7 mouse cellular contexts compared by ENCODE assay signal in genomic region chr5:120588569-120589094, GRCm38 (mm10). TPM values are rescaled to one million over a fixed set of nuclear protein-coding genes. Genes with fewer than 3 reads are reported as not detected.
A peak's percentile ranks its signal among the peaks of the same experiment; 100 is the strongest.
DNase-seq lines count a peak whose midpoint lies in the region; ATAC-seq lines count a peak whose summit lies in the region.

Gene Tpcn1 (minus strand): TSS chr5:120588673.
Gene Iqcd (plus strand): TSS chr5:120589016.

- peak within 1 kb of the TSS; percentile 77 for H3K27ac ChIP-seq in intestine, embryonic 15.5 days
- peak within 1 kb of the TSS; percentile 88 for H3K27ac ChIP-seq in midbrain, embryonic 10.5 days (replicated peaks)

- peak; percentile 98 for ATAC-seq in intestine, embryonic 15.5 days

- H3K9ac ChIP-seq in intestine, embryonic 15.5 days: peak within 1 kb of the TSS; percentile 83

- peaks cover 31% of the 10 kb centered on the region for H3K4me1 ChIP-seq in intestine, embryonic 15.5 days (replicated peaks)
- H3K4me1 ChIP-seq in midbrain, embryonic 10.5 days: peaks cover 45% of the 10 kb centered on the region

- DNase-seq in adrenal gland, adult (ENCODE audit: inconsistent age in 2 of 2, low spot score in 1 of 2): peak; percentile 99
- peak; percentile 100 for DNase-seq in embryo, embryonic 10.5 days (ENCODE audit: low spot score)
- DNase-seq in gastrocnemius, postnatal 25 days: peak; percentile 99
- peak; percentile 99 to 100 for DNase-seq in left cerebral cortex, postnatal 25 days (ENCODE audit: low spot score in 2 of 2)
- peak; percentile 99 for DNase-seq in midbrain, embryonic 10.5 days (ENCODE audit: low spot score)
- DNase-seq in right cerebral cortex, postnatal 4 days: peak; percentile 99

- peak within 1 kb of the TSS; percentile 90 for H3K4me3 ChIP-seq in intestine, embryonic 15.5 days (replicated peaks)
- peak within 1 kb of the TSS; percentile 75 for H3K4me3 ChIP-seq in midbrain, embryonic 10.5 days

- WGBS in intestine, embryonic 15.5 days: under 1% methylated on average over 35 of the region's 35 CpGs
- WGBS in midbrain, embryonic 10.5 days: under 1% methylated on average over 35 of the region's 35 CpGs

- peaks cover 2% of the 10 kb centered on the region; the same call in 1 of the 2 replicates for H3K36me3 ChIP-seq in intestine, embryonic 15.5 days
- peaks cover 13% of the 10 kb centered on the region for H3K36me3 ChIP-seq in midbrain, embryonic 10.5 days

- intact Hi-C loops in left cerebral cortex, postnatal 25 days (cut with DNase I): loop anchor here (1.0 to 5.0 kb wide), 2 partner anchors 28 to 86 kb away; partner anchors contain the start of gene Plbd2

- H3K4me2 ChIP-seq in intestine, embryonic 15.5 days (replicated peaks): peak within 1 kb of the TSS; percentile 82

- H3K9me3 ChIP-seq in intestine, embryonic 15.5 days: no peaks in the 10 kb centered on the region
- H3K9me3 ChIP-seq in midbrain, embryonic 10.5 days (replicated peaks): no peaks in the 10 kb centered on the region

- no peaks in the 10 kb centered on the region for H3K27me3 ChIP-seq in intestine, embryonic 15.5 days (replicated peaks)
- peaks cover 18% of the 10 kb centered on the region for H3K27me3 ChIP-seq in midbrain, embryonic 10.5 days (ENCODE audit: low read depth, poor library complexity, severe bottlenecking)

RNA-seq across cellular contexts. Expression of gene Tpcn1, which starts in this region (rescaled TPM):
- total RNA-seq in gastrocnemius, postnatal 25 days (2021): 10 to 100 TPM; 44.3 to 48.3 TPM
- 25.3 and 26.8 TPM in 2 replicates for polyA plus RNA-seq in intestine, embryonic 15.5 days (2015; fragmentation: Nextera tagmentation; extraction: Ambion mirVana)
- 10 to 100 TPM; 33.9 to 39.4 TPM for total RNA-seq in left cerebral cortex, postnatal 25 days (2021)
- 10.3 and 11.1 TPM in 2 replicates for polyA plus RNA-seq in midbrain, embryonic 10.5 days (2016; fragmentation: Nextera tagmentation; extraction: Ambion mirVana)

RNA-seq across cellular contexts. Expression of gene Iqcd, which starts in this region (rescaled TPM):
- under 1 TPM in 1 of 2 experiments, not detected in 1; 0.18 TPM for total RNA-seq in gastrocnemius, postnatal 25 days (2021)
- polyA plus RNA-seq in intestine, embryonic 15.5 days (2015; fragmentation: Nextera tagmentation; extraction: Ambion mirVana): 0.28 and 0.40 TPM in 2 replicates
- total RNA-seq in left cerebral cortex, postnatal 25 days (2021): under 1 TPM; 0.32 to 0.48 TPM
- 0.95 and 0.98 TPM in 2 replicates for polyA plus RNA-seq in midbrain, embryonic 10.5 days (2016; fragmentation: Nextera tagmentation; extraction: Ambion mirVana)

Comparison
In these comparisons a context has a peak if more than half of its experiments do, and no peak if none do; other contexts are left out.
1. Peak in every context shown above with its lines: DNase-seq, ATAC-seq, H3K4me3 ChIP-seq and H3K27ac ChIP-seq.